Mouse (Mus musculus) left cerebral cortex, adult 18-20 months (tissue): Measurements from ENCODE around the gene Apol9b. TPM values are rescaled to one million over a fixed set of nuclear protein-coding genes. Genes with fewer than 3 reads are reported as not detected.
"Not testable (repeated sequence)": the region's sequence is repeated elsewhere in the genome, so short reads cannot be mapped to it uniquely, and the experiment has no call there.

Experiments used
- DNase-seq, 2 experiments: peaks; one replicate each; pipeline ENCODE4 v3.0.0; 2021 to 2022; ENCODE audit warnings: low spot score in 2 of 2, mixed read lengths in 1 of 2
- long read RNA-seq, 2 experiments: library from polyadenylated mRNA; stranded (forward); transcript quantifications; one replicate each; pipeline ENCODE4 v2.0.0; 2021
- total RNA-seq, 2 experiments: library from RNA; stranded (reverse); gene quantifications; 2 replicates each; pipeline ENCODE4 v1.2.3; 2021

Apol9b gene
- total RNA-seq = not detected
- long read RNA-seq, experiment 1 = 0 reads
- long read RNA-seq, experiment 2 = 0 reads

GRCm38 (mm10) chr15:77728739-77729138 is at the start of gene Apol9b:
Apol9b (plus strand) TSS chr15:77729039.
- not testable (repeated sequence) for DNase-seq

GRCm38 (mm10) chr15:77683944-77684343 is 44.9 kb upstream of the Apol9b start:
- DNase-seq = peak; percentile 5 to 54

GRCm38 (mm10) chr15:77691532-77692311 is 37.1 kb upstream of the Apol9b start:
- not testable (repeated sequence) for DNase-seq

- DNase-seq = peak in 1 of 2 experiments; percentile 18
Measured at GRCm38 (mm10) chr15:77694687-77695295, 34.0 kb upstream of the Apol9b start.

GRCm38 (mm10) chr15:77698656-77699055 is 30.2 kb upstream of the Apol9b start, which contains the start of gene Apol7e:
Apol7e (plus strand) TSS chr15:77698857.
- not testable (repeated sequence) for DNase-seq

GRCm38 (mm10) chr15:77705306-77705705 is 23.5 kb upstream of the Apol9b start:
- not testable (repeated sequence) for DNase-seq

- not testable (repeated sequence) for DNase-seq
Measured at GRCm38 (mm10) chr15:77708936-77709335, 19.9 kb upstream of the Apol9b start.

- DNase-seq = not testable (repeated sequence)
Measured at GRCm38 (mm10) chr15:77718240-77718639, 10.6 kb upstream of the Apol9b start.

GRCm38 (mm10) chr15:77721509-77721908 is 7.3 kb upstream of the Apol9b start:
- DNase-seq = not testable (repeated sequence)

GRCm38 (mm10) chr15:77724208-77724911 is 4.5 kb upstream of the Apol9b start:
- not testable (repeated sequence) for DNase-seq

- not testable (repeated sequence) for DNase-seq
Measured at GRCm38 (mm10) chr15:77725393-77726020, 3.3 kb upstream of the Apol9b start.

- DNase-seq = not testable (repeated sequence)
Measured at GRCm38 (mm10) chr15:77727139-77727538, 1.7 kb upstream of the Apol9b start.

- not testable (repeated sequence) for DNase-seq
Measured at GRCm38 (mm10) chr15:77727745-77728144, 1.1 kb upstream of the Apol9b start.

GRCm38 (mm10) chr15:77731605-77732004 is 2.8 kb downstream of the Apol9b start:
- no peak for DNase-seq

- not testable (repeated sequence) for DNase-seq
Measured at GRCm38 (mm10) chr15:77732851-77733250, 4.0 kb downstream of the Apol9b start.

GRCm38 (mm10) chr15:77733380-77733779 is 4.5 kb downstream of the Apol9b start:
- not testable (repeated sequence) for DNase-seq

GRCm38 (mm10) chr15:77733903-77734302 is 5.1 kb downstream of the Apol9b start:
- DNase-seq = not testable (repeated sequence)

GRCm38 (mm10) chr15:77740511-77741297 is 11.9 kb downstream of the Apol9b start:
- DNase-seq = no peak

- not testable (repeated sequence) for DNase-seq
Measured at GRCm38 (mm10) chr15:77741556-77741955, 12.7 kb downstream of the Apol9b start.

GRCm38 (mm10) chr15:77744632-77745031 is 15.8 kb downstream of the Apol9b start:
- DNase-seq = no peak
